Mouse (Mus musculus) left cerebral cortex, postnatal 14 days (tissue): ENCODE data around the gene Dhx30. TPM values are rescaled to one million over a fixed set of nuclear protein-coding genes. Genes with fewer than 3 reads are reported as not detected.
"Not testable (repeated sequence)": the region's sequence is repeated elsewhere in the genome, so short reads cannot be mapped to it uniquely, and the experiment has no call there.

Source experiments
- DNase-seq, 2 experiments: peaks; one replicate each; pipeline ENCODE4 v3.0.0; 2021 to 2022; ENCODE audit warnings: low spot score in 2 of 2, mixed read lengths in 1 of 2
- intact Hi-C: fragments of 180-260 bp; cut with DNase I; formaldehyde crosslinking; loops from one replicate; pipeline ENCODE4 v1.15.1; 2025
- total RNA-seq, 2 experiments: library from RNA; stranded (reverse); gene quantifications; 2 replicates each; pipeline ENCODE4 v1.2.3; 2021

The Dhx30 gene
- total RNA-seq, 2 experiments from 2014 or later: 153 to 158 TPM

DNA sequence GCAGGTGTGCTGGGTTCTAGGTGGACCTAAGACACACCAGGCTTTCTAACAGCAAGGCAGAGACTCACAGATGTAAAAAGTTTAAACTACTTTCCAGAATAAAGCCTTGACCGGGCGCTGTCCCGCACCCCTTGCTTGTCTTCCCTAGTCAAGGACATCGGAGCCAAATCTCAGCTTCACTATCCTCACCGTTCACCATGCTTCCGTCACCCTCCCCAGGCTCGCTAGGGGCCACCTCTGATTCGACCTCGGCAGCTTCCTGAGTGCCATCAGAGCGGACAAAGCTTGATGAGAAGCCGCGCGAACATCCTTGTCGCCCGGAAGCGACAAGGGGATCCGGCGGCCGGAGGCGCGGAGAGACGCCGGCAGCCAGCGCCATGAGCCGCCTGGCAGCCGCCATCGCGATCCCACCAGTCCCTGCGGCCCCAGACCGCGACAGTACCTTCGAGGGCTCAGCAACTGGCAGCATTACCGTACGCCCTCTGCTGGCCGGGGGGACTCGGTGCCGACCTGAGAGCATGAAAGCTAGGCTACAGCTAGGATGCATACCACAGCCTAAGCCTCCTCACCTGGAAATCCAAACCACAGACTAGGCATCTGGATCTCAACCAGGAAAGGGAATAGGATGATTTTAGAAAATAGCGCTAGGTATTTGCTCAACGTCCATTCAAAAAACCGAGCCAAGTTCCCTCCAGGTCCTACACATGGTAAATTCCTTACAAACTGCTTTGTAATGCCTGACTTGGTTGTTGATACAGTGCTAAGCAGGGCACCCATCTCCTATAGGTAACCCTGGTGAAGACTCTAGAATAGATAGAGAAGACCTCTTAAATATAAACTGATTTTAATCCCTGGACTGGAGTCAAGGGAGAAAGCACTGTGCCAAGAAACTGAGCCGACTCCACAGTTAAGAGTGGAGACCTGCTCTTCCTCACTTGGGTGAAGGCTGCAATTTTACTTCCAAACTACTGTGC, 16.7 kb downstream of the Dhx30 start:
- DNase-seq: peak; percentile 93 to 96
- intact Hi-C loops: no loop called here

- intact Hi-C loops: no loop called here
- DNase-seq: no peak
Measured at GRCm38 (mm10) chr9:110097791-110098190, 19.8 kb downstream of the Dhx30 start.

GRCm38 (mm10) chr9:110094761-110095160, 22.9 kb downstream of the Dhx30 start:
- no peak for DNase-seq
- intact Hi-C loops: loop anchor here (5.0 kb wide), 1 partner anchor 202 kb away; no protein-coding TSS in a partner anchor

GRCm38 (mm10) chr9:110093303-110093702, 24.3 kb downstream of the Dhx30 start:
- intact Hi-C loops: loop anchor here (5.0 kb wide), 1 partner anchor 201 kb away; no protein-coding TSS in a partner anchor
- no peak for DNase-seq

- intact Hi-C loops: no loop called here
- DNase-seq: no peak
Measured at GRCm38 (mm10) chr9:110085693-110086092, 31.9 kb downstream of the Dhx30 start.

- intact Hi-C loops: no loop called here
- peak in 1 of 2 experiments; percentile 51 for DNase-seq
Measured at GRCm38 (mm10) chr9:110084201-110084964, 33.2 kb downstream of the Dhx30 start.

DNA sequence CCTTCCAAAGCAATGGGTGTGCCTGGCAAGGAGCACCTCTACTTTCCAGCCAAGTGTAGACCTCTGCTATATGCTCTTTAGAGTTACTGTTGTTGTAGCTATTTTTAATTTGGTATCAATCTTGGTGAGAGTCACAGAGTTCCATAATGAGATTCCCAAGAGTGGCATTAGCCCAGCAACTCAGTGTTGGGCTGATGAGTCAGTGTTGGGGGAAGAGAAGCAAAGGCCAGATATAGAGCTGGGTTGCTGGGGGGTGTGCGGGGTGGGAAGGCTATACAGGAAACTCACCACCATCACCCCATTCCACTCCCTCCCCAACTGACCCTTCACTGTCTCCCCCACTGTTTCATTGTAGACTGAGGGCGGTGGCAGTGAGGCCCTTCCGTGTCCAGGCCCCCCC, 36.6 kb downstream of the Dhx30 start:
- intact Hi-C loops: no loop called here
- no peak for DNase-seq

DNA sequence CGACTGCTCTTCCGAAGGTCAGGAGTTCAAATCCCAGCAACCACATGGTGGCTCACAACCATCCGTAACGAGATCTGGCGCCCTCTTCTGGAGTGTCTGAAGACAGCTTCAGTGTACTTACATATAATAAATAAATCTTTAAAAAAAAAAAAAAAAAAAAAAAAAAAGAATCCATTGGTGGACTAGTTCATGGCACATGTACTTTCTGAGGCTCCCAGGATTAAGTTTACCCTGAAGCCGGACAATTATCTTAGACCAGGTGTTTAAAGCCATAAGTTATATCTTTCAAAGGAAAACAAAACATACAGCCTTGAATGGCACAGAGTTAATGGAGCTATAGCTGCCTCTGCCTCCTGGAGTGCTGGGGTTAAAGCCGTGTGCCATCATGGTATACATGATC, 41.2 kb downstream of the Dhx30 start:
- DNase-seq, intact Hi-C loops: not testable (repeated sequence)

- intact Hi-C loops: loop anchor here (2.0 to 5.0 kb wide), 2 partner anchors 85 to 179 kb away; no protein-coding TSS in a partner anchor
- DNase-seq: peak; percentile 88 to 89
Measured at GRCm38 (mm10) chr9:110071843-110072242, 45.8 kb downstream of the Dhx30 start.

- intact Hi-C loops: loop anchor here (2.0 to 5.0 kb wide), 2 partner anchors 84 to 178 kb away; no protein-coding TSS in a partner anchor
Measured at GRCm38 (mm10) chr9:110071011-110071410, 46.6 kb downstream of the Dhx30 start.

GRCm38 (mm10) chr9:110070358-110070757, 47.3 kb downstream of the Dhx30 start:
- DNase-seq: no peak
- intact Hi-C loops: loop anchor here (2.0 to 5.0 kb wide), 2 partner anchors 83 to 178 kb away; no protein-coding TSS in a partner anchor

More at GRCm38 (mm10) chr9:110071011-110071410, 46.6 kb downstream of the Dhx30 start:
- DNase-seq: no peak

DNA sequence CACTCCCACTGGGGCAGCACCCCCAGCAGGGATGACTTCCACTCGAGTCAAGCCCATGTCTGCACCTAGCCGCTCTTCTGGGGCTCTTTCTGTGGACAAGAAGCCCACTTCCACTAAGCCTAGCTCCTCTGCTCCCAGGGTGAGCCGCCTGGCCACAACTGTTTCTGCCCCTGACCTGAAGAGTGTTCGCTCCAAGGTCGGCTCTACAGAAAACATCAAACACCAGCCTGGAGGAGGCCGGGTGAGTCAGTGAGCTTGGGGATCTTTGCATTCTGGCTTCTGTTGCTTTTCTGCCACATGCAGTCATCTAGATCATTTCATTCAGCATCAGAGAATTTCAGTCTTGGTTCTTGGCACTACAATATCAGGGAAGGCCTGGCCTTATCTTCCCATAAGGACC, 48.9 kb downstream of the Dhx30 start:
- DNase-seq: no peak
- intact Hi-C loops: no loop called here

GRCm38 (mm10) chr9:110064641-110065040, 53.0 kb downstream of the Dhx30 start:
- intact Hi-C loops: no loop called here
- DNase-seq: no peak

DNA sequence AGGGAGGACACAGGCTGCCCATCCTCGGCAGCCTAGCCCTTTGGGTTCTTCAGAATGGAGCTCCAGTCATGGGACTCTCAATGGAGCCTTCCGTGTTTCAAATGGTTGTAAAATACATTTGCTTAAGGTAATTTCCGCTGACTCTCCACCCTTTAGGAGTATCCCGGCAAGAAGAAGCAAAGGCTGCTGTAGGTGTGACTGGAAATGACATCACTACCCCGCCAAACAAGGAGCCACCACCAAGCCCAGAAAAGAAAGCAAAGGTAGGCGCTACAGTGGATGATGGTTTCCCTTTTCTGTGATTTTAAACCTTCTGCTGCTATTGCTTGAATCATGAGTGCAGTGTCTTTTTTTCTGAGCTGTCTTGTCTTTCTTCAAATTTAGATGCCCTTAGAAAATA, 54.8 kb downstream of the Dhx30 start:
- no peak for DNase-seq
- intact Hi-C loops: no loop called here

GRCm38 (mm10) chr9:110062405-110062804, 55.2 kb downstream of the Dhx30 start:
- DNase-seq: no peak
- intact Hi-C loops: no loop called here

DNA sequence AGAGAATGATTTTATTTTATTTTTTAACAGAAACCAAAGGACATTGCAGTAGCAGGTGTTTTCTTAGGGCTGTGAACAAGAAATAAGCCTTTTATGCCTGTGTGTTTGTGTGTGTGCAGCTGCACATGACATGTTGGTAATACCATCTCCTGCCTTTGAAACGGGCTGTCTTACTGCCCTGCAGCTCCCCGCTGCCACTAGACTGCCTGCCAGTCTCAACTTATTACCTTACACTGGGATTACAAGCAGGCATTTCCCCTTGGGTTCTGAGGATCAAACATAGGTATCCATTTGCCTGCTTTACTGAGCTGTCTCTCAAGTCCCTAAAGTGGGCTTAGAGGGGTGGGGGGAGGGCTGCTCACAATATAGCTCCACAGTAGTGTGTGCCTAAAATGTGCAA, 56.9 kb downstream of the Dhx30 start:
- DNase-seq: no peak
- intact Hi-C loops: no loop called here

GRCm38 (mm10) chr9:110057200-110057599, 60.4 kb downstream of the Dhx30 start:
- intact Hi-C loops: no loop called here
- no peak for DNase-seq

GRCm38 (mm10) chr9:110054781-110055180, 62.8 kb downstream of the Dhx30 start:
- no peak for DNase-seq
- intact Hi-C loops: loop anchor here (5.0 kb wide), 2 partner anchors 67 to 122 kb away; partner anchors contain the start of gene Map4

DNA sequence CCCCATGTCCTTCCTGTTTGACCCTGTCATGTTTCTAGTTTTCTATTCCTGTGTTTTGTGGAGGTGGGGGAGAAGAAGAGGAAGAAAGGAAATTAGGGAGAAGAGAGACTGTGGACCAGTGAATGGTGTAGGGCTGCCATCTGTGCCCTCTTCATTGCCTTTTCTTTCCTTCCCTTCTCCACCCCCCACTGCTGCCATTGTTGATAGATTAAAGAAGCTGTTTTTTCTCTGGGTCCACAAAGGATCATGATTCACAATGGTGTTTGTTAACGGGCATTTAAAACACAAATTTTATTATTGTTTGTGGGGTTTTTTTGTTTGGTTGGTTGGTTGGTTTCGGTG, 63.6 kb downstream of the Dhx30 start:
- intact Hi-C loops: loop anchor here (5.0 kb wide), 2 partner anchors 67 to 122 kb away; partner anchors contain the start of gene Map4
- no peak for DNase-seq
